Mouse (Mus musculus): ENCODE results near the gene Arl4a. TPM values are rescaled to one million over a fixed set of nuclear protein-coding genes. Genes with fewer than 3 reads are reported as not detected.

The Arl4a gene
- polyA plus RNA-seq (2015; fragmentation: Nextera tagmentation; extraction: Ambion mirVana) = 55.4 and 55.8 TPM in 2 replicates

- Histone ChIP-seq H3K9me3 (no peaks in the 10 kb centered on the region), H3K27ac (peak within 1 kb of the TSS; percentile 92), H3K27me3 (no peaks in the 10 kb centered on the region), H3K9ac (peak within 1 kb of the TSS; percentile 78), H3K4me2 (replicated peaks) (peak within 1 kb of the TSS; percentile 82), H3K36me3 (no peaks in the 10 kb centered on the region), H3K4me3 (peak within 1 kb of the TSS; percentile 80), H3K4me1 (peaks cover 11% of the 10 kb centered on the region)
- WGBS = under 1% methylated on average over 67 of the region's 68 CpGs
- peak; percentile 87 for ATAC-seq (ENCODE audit: low FRiP score, low read depth)
Measured at GRCm38 (mm10) chr12:40037876-40038463, at the start of gene Arl4a. TSS of gene Arl4a (minus strand) at chr12:40038025.

DNA sequence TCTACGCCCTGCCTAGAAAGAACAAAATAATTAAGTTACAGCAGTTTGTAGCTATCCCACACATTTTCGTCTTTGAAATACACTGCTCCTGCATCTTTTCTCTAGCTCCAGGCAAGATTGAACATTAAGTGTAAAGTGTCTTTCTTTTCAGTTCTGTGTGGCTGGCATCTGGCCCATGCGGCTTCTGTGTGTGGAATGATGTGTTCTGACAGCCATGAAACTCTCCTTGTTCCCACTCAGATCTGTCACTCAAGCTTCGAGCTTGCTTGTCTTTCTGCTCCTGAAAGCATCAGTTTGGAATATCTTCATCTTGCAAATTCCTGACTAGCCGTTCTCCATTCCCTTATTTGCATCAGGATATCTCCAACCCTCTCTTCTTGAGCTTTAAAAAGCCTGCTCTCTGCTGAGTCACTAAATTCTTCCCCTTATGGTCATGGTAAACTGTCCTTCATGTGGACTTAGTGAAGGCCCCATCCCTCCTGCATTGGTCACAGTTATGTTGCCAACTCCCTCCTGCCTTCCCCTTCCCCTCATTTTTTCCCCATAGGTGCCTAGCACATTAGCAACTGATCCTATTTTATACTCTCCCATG lies 48.0 kb upstream of the Arl4a start:
- no peaks in the 10 kb centered on the region for H3K9me3 ChIP-seq
- H3K4me1 ChIP-seq = no peaks in the 10 kb centered on the region
- ATAC-seq (ENCODE audit: low FRiP score, low read depth) = no peak
- no peak overlapping the region for H3K4me2 ChIP-seq (replicated peaks)
- H3K36me3 ChIP-seq = no peaks in the 10 kb centered on the region
- H3K27me3 ChIP-seq = no peaks in the 10 kb centered on the region
- no peak overlapping the region for H3K27ac ChIP-seq
- 76% methylated on average over 5 of the region's 5 CpGs for WGBS
- no peak overlapping the region for H3K4me3 ChIP-seq
- no peak overlapping the region for H3K9ac ChIP-seq

DNA sequence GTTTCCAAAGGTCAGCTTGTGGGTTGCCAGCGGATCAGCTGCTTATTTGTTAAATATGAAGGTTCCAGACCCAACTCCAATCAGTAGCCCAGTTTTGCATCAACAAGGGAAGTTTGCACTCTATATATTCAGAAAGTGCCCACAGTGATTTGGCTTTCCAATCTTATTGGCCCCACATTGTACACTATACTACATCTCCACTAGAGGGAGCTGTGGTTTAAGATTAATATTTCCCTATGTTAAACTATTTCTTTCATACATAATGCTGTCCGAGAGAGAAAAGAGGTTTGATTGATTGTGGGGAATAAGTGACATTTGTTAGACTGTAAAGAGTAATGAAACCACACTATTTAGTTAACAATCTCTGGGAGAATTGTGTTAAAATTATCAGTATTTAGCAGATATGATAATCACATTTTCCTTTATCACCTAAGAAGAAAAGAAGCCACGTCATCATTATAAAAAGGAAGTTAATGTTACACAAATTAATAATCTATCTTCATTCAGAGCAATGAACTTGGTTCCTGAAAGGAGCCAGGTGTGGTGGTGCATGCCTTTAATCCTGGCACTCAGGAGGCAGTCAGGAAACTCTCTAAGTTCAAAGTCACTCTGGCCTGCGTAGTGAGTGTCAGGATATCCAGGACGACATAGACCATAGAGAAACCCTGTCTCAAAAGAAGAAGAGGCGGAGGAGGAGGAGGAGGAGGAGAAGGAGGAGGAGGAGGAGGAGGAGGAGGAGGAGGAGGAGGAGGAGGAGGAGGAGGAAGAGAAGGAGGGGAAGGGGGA lies 44.8 kb upstream of the Arl4a start:
- no peak overlapping the region for H3K4me3 ChIP-seq
- WGBS = 50% methylated on average over 5 of the region's 6 CpGs
- no peak overlapping the region for H3K4me2 ChIP-seq (replicated peaks)
- no peak overlapping the region for H3K9ac ChIP-seq
- H3K27ac ChIP-seq = no peak overlapping the region
- H3K9me3 ChIP-seq = no peaks in the 10 kb centered on the region
- ATAC-seq (ENCODE audit: low FRiP score, low read depth) = no peak
- no peaks in the 10 kb centered on the region for H3K4me1 ChIP-seq
- H3K36me3 ChIP-seq = no peaks in the 10 kb centered on the region
- H3K27me3 ChIP-seq = no peaks in the 10 kb centered on the region

GRCm38 (mm10) chr12:40082048-40082447 lies 44.2 kb upstream of the Arl4a start:
- ATAC-seq (ENCODE audit: low FRiP score, low read depth) = no peak
- no peak overlapping the region for H3K9ac ChIP-seq
- H3K4me1 ChIP-seq = no peaks in the 10 kb centered on the region
- H3K4me2 ChIP-seq (replicated peaks) = no peak overlapping the region
- H3K9me3 ChIP-seq = no peaks in the 10 kb centered on the region
- H3K27ac ChIP-seq = no peak overlapping the region
- 74% methylated on average over 5 of the region's 5 CpGs for WGBS
- H3K27me3 ChIP-seq = no peaks in the 10 kb centered on the region
- no peaks in the 10 kb centered on the region for H3K36me3 ChIP-seq
- no peak overlapping the region for H3K4me3 ChIP-seq

- H3K27ac ChIP-seq = no peak overlapping the region
- 63% methylated on average over 5 of the region's 5 CpGs for WGBS
- H3K27me3 ChIP-seq = no peaks in the 10 kb centered on the region
- H3K9ac ChIP-seq = no peak overlapping the region
- no peak overlapping the region for H3K4me2 ChIP-seq (replicated peaks)
- H3K4me3 ChIP-seq = no peak overlapping the region
- no peaks in the 10 kb centered on the region for H3K4me1 ChIP-seq
- no peaks in the 10 kb centered on the region for H3K36me3 ChIP-seq
- ATAC-seq (ENCODE audit: low FRiP score, low read depth) = no peak
- H3K9me3 ChIP-seq = no peaks in the 10 kb centered on the region
Measured at GRCm38 (mm10) chr12:40073660-40074059, 35.8 kb upstream of the Arl4a start.

DNA sequence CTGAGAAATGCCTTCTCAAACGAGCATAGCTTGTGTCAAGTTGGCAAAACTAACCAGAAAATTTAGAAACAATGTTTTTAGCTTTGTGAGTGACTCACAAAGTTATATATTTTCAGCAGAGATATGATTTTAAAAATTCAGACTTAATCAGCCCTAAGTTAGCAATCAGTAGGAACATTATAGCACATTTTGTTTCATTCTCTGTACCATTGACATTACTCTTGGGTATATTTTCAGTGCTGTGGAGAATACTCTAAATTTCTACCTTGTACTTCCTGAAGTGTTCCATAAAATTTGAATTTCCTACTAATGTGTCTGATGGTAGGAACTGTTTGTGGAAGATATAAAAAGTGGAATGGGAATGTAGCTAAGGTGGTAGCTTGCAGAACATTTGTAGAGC lies 9.2 kb upstream of the Arl4a start:
- WGBS = 52% methylated on average over 1 of the region's 1 CpGs
- H3K4me3 ChIP-seq = no peak overlapping the region

GRCm38 (mm10) chr12:40043816-40044585 lies 6.2 kb upstream of the Arl4a start:
- Histone ChIP-seq H3K36me3 (no peaks in the 10 kb centered on the region), H3K27me3 (no peaks in the 10 kb centered on the region), H3K9me3 (no peaks in the 10 kb centered on the region), H3K4me3 (no peak overlapping the region), H3K27ac (no peak overlapping the region), H3K4me1 (no peaks in the 10 kb centered on the region), H3K9ac (no peak overlapping the region), H3K4me2 (replicated peaks) (no peak overlapping the region)
- 82% methylated on average over 8 of the region's 8 CpGs for WGBS
- no peak for ATAC-seq (ENCODE audit: low FRiP score, low read depth)

More for the DNA sequence above, 9.2 kb upstream of the Arl4a start:
- Histone ChIP-seq H3K9ac (no peak overlapping the region), H3K36me3 (no peaks in the 10 kb centered on the region), H3K9me3 (no peaks in the 10 kb centered on the region), H3K27me3 (no peaks in the 10 kb centered on the region), H3K27ac (no peak overlapping the region), H3K4me1 (no peaks in the 10 kb centered on the region), H3K4me2 (replicated peaks) (no peak overlapping the region)
- no peak for ATAC-seq (ENCODE audit: low FRiP score, low read depth)

GRCm38 (mm10) chr12:40040067-40040466 lies 2.2 kb upstream of the Arl4a start:
- Histone ChIP-seq H3K4me3 (no peak overlapping the region), H3K9me3 (no peaks in the 10 kb centered on the region), H3K27ac (no peak overlapping the region), H3K36me3 (no peaks in the 10 kb centered on the region), H3K4me1 (peaks cover 11% of the 10 kb centered on the region; the same call in 1 of the 2 replicates), H3K9ac (no peak overlapping the region), H3K27me3 (no peaks in the 10 kb centered on the region), H3K4me2 (replicated peaks) (no peak overlapping the region)
- ATAC-seq (ENCODE audit: low FRiP score, low read depth) = no peak

GRCm38 (mm10) chr12:40037226-40037813 lies 505 bp downstream of the Arl4a start:
- no peaks in the 10 kb centered on the region for H3K9me3 ChIP-seq
- H3K36me3 ChIP-seq = no peaks in the 10 kb centered on the region
- peak overlapping the region; percentile 80 for H3K4me3 ChIP-seq
- peak overlapping the region; percentile 92 for H3K27ac ChIP-seq
- peak overlapping the region; percentile 78 for H3K9ac ChIP-seq
- WGBS = under 1% methylated on average over 60 of the region's 60 CpGs
- H3K4me1 ChIP-seq = peaks cover 11% of the 10 kb centered on the region
- peak; percentile 98 for ATAC-seq (ENCODE audit: low FRiP score, low read depth)
- peak overlapping the region; percentile 82 for H3K4me2 ChIP-seq (replicated peaks)
- H3K27me3 ChIP-seq = no peaks in the 10 kb centered on the region

- ATAC-seq (ENCODE audit: low FRiP score, low read depth) = no peak
- no peaks in the 10 kb centered on the region for H3K9me3 ChIP-seq
- H3K27me3 ChIP-seq = no peaks in the 10 kb centered on the region
- H3K4me1 ChIP-seq = peaks cover 11% of the 10 kb centered on the region
- WGBS = 4% methylated on average over 11 of the region's 11 CpGs
- H3K4me3 ChIP-seq = peak overlapping the region; percentile 80
- H3K27ac ChIP-seq = peak overlapping the region; percentile 79
- peak overlapping the region; percentile 82 for H3K4me2 ChIP-seq (replicated peaks)
- H3K9ac ChIP-seq = peak overlapping the region; percentile 73
- no peaks in the 10 kb centered on the region for H3K36me3 ChIP-seq
Measured at GRCm38 (mm10) chr12:40036666-40037065, 1.2 kb downstream of the Arl4a start.

DNA sequence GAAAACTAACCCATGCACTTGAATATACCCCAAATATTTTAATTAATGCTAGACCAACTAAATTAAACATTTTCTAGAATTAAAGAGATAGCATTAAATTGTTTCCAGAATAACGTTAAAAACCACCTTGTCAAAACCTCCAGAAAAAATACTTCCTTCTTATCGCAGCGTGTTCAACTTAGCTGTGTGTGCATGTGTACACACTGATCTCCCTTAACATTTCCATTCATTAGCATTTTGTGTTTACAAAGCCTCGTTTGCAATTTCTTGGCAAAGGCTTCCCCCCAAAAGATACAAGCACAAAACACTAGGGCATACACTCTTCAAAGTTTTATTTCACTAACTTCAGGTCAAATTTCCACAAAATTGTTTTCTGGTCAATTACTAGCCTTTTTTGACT lies 2.3 kb downstream of the Arl4a start:
- Histone ChIP-seq H3K9ac (no peak overlapping the region), H3K4me3 (peak overlapping the region; percentile 80), H3K4me2 (replicated peaks) (peak overlapping the region; percentile 82)

More for the DNA sequence above, 2.3 kb downstream of the Arl4a start:
- Histone ChIP-seq H3K27me3 (no peaks in the 10 kb centered on the region), H3K27ac (no peak overlapping the region), H3K9me3 (no peaks in the 10 kb centered on the region), H3K36me3 (no peaks in the 10 kb centered on the region), H3K4me1 (peaks cover 11% of the 10 kb centered on the region)
- WGBS = 87% methylated on average over 4 of the region's 4 CpGs
- ATAC-seq (ENCODE audit: low FRiP score, low read depth) = no peak

Measured in limb, embryonic 13.5 days (tissue).